Mouse (Mus musculus): ENCODE measurements at regions not wholly inside any gene's neighbourhood (a gene's known extent, or its start where the extent isn't known, plus 50 kb on each side); places are given as distances from the start of the nearest gene placed in this dataset.

DNA sequence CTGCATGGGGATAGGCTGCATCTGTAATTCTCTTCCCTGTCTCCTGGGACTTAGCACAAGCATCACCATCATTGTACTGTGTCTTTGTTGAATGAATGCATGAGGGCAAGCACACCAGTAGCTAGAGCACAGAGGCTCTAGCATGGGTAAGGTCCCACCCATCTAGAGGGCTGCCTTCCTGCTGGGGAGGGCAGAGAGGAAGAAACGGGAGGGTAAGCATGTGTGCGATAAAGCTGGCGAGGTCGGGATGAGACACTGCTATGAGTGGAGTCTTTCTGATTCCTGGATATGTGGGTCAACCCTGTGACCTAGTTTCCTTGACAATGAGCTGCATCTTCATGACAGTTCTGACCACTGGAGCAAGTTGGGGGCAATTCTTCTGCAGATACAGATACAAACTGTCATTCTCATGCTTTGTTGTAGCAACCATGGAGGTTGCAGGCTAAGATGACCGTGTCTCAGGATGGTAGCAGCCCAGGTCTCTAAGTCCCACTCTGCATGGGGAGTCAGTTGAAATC is 280.5 kb upstream of the Chd6 start:
- TF ChIP-seq CTCF (IDR thresholded peaks at IDR 0.05; ENCODE audit: low read depth, low read length) (no peak), POLR2A (IDR thresholded peaks at IDR 0.05; ENCODE audit: borderline replicate concordance, low read depth, low read length) (no peak)
